ENCODE assay signal across 25 mouse cellular contexts in the genomic region with DNA sequence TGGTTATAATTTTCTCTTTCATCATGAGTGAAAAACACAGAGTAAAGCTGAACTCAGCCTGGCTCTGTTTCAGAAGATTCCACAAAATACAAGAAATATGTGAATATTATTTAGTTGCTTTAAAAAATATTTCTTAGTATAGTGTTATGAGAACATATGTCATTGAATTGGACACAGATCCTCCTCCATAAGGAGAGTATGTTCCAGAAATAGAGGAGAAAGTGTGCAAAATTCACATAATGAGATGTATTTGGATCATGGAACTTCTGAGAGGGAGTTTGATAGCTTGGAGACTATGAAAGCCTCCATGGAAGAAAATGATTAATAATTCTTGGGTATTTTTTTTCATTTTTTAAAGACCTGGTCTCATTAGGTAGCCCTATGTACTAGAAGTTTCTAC. TPM values are rescaled to one million over a fixed set of nuclear protein-coding genes. Genes with fewer than 3 reads are reported as not detected.
"Had no signal": no experiment of that assay in that cellular context is flagged by ENCODE, and none has a peak within 500 bp of the region (broad histone marks: within the 10 kb centered on the region; RNA-seq: fewer than 3 reads in every experiment).

No protein-coding gene starts in this region.

- H3K36me3 ChIP-seq: lung, embryonic 15.5 days; midbrain, embryonic 13.5 days; midbrain, embryonic 15.5 days; neural tube, embryonic 12.5 days; stomach, embryonic 15.5 days had no signal

- ATAC-seq: liver, postnatal 0 days; lung, postnatal 0 days; midbrain, embryonic 13.5 days; midbrain, embryonic 15.5 days had no signal

- H3K4me2 ChIP-seq: lung, embryonic 15.5 days; midbrain, embryonic 11.5 days; midbrain, embryonic 13.5 days; midbrain, embryonic 15.5 days; neural tube, embryonic 12.5 days; stomach, embryonic 15.5 days had no signal

- H3K9me3 ChIP-seq: lung, embryonic 15.5 days; megakaryocyte, embryonic 14.5 days; midbrain, embryonic 13.5 days; midbrain, embryonic 15.5 days; neural tube, embryonic 12.5 days; stomach, embryonic 15.5 days had no signal

- H3K4me3 ChIP-seq: lung, embryonic 15.5 days; megakaryocyte, embryonic 14.5 days; midbrain, embryonic 13.5 days; midbrain, embryonic 15.5 days; neural tube, embryonic 12.5 days; stomach, embryonic 15.5 days had no signal

- DNase-seq: liver, postnatal 0 days; lung, adult 2 months; lung, postnatal 14 days; lung, postnatal 36 days; retina, postnatal 1 day; right cerebral cortex, adult 18-20 months; right cerebral cortex, postnatal 25 days; right cerebral cortex, postnatal 4 days; spleen, adult 18-20 months; thymus, adult 18-20 months; thymus, postnatal 14 days; thymus, postnatal 36 days had no signal

- H3K9ac ChIP-seq: liver, postnatal 0 days; lung, embryonic 15.5 days; midbrain, embryonic 13.5 days; midbrain, embryonic 15.5 days; neural tube, embryonic 12.5 days; stomach, embryonic 15.5 days had no signal

- H3K27ac ChIP-seq: lung, embryonic 15.5 days; macrophage; midbrain, embryonic 13.5 days; midbrain, embryonic 15.5 days; neural tube, embryonic 12.5 days; stomach, embryonic 15.5 days; stomach, postnatal 0 days had no signal

- H3K27me3 ChIP-seq: lung, embryonic 15.5 days; megakaryocyte, embryonic 14.5 days; midbrain, embryonic 13.5 days; midbrain, embryonic 15.5 days; neural tube, embryonic 12.5 days; stomach, embryonic 15.5 days had no signal

- H3K4me1 ChIP-seq: lung, embryonic 15.5 days; midbrain, embryonic 13.5 days; midbrain, embryonic 15.5 days; neural tube, embryonic 12.5 days; stomach, embryonic 15.5 days had no signal

RNA-seq across cellular contexts. Expression of gene Themis, which starts 13.4 kb away (rescaled TPM):
- polyA plus RNA-seq: liver, postnatal 0 days; macrophage; midbrain, embryonic 13.5 days; midbrain, postnatal 0 days; neural tube, embryonic 12.5 days; neural tube, embryonic 14.5 days; small intestine, adult 2 months had no signal
